Mouse (Mus musculus) gonadal fat pad, adult 2 months (tissue): ENCODE measurements around the gene Arhgap45. TPM values are rescaled to one million over a fixed set of nuclear protein-coding genes. Genes with fewer than 3 reads are reported as not detected.

Experiments used
- polyA plus RNA-seq: library from polyadenylated mRNA; depleted of rRNA; stranded (reverse); fragments of >200 nt; gene quantifications from 2 replicates; pipeline ENCODE4 v1.2.3, GENCODE M21; 2012; rRNA removed

Gene Arhgap45
- polyA plus RNA-seq, 1 experiment, result 20.1 TPM

Other genes starting within 250 kb of the Arhgap45 start
- 80.0 and 102 TPM in 2 replicates for gene Rnf126, start 249.7 kb upstream of the Arhgap45 start, polyA plus RNA-seq
- 41.0 and 43.3 TPM in 2 replicates for gene Fstl3, start 239.4 kb upstream of the Arhgap45 start, polyA plus RNA-seq
- 0.13 and 0.23 TPM in 2 replicates for gene Prss57, start 225.7 kb upstream of the Arhgap45 start, polyA plus RNA-seq
- 49.8 and 51.9 TPM in 2 replicates for gene Palm, start 223.1 kb upstream of the Arhgap45 start, polyA plus RNA-seq
- gene Misp, start 195.7 kb upstream of the Arhgap45 start, polyA plus RNA-seq, result 0.59 and 0.86 TPM in 2 replicates
- 207 and 326 TPM in 2 replicates for gene Ptbp1, start 162.2 kb upstream of the Arhgap45 start, polyA plus RNA-seq
- 6.6 and 7.0 TPM in 2 replicates for gene Prtn3, start 142.2 kb upstream of the Arhgap45 start, polyA plus RNA-seq
- 10.3 and 11.5 TPM in 2 replicates for gene Plppr3, start 142.0 kb upstream of the Arhgap45 start, polyA plus RNA-seq
- 0.56 and 0.74 TPM in 2 replicates for gene Elane, start 130.4 kb upstream of the Arhgap45 start, polyA plus RNA-seq
- 6,877 and 11,546 TPM in 2 replicates for gene Cfd, start 125.8 kb upstream of the Arhgap45 start, polyA plus RNA-seq
- gene Med16, start 107.7 kb upstream of the Arhgap45 start, polyA plus RNA-seq, result 66.8 and 67.5 TPM in 2 replicates
- gene Gm26602, start 105.8 kb upstream of the Arhgap45 start, polyA plus RNA-seq, result not detected in 2 replicates
- gene Kiss1r, start 99.7 kb upstream of the Arhgap45 start, polyA plus RNA-seq, result 7.9 and 8.3 TPM in 2 replicates
- gene R3hdm4, start 95.4 kb upstream of the Arhgap45 start, polyA plus RNA-seq, result 106 and 120 TPM in 2 replicates
- 3.2 and 3.7 TPM in 2 replicates for gene Arid3a, start 89.6 kb upstream of the Arhgap45 start, polyA plus RNA-seq
- gene Wdr18, start 56.5 kb upstream of the Arhgap45 start, polyA plus RNA-seq, result 33.0 and 42.6 TPM in 2 replicates
- gene Grin3b, start 45.9 kb upstream of the Arhgap45 start, polyA plus RNA-seq, result 0.36 and 0.46 TPM in 2 replicates
- gene Tmem259, start 32.3 kb upstream of the Arhgap45 start, polyA plus RNA-seq, result 201 and 219 TPM in 2 replicates
- 68.5 and 75.3 TPM in 2 replicates for gene Cnn2, start 28.1 kb upstream of the Arhgap45 start, polyA plus RNA-seq
- 5.5 and 8.5 TPM in 2 replicates for gene Abca7, start 20.2 kb upstream of the Arhgap45 start, polyA plus RNA-seq
- gene Polr2e, start 23.1 kb downstream of the Arhgap45 start, polyA plus RNA-seq, result 152 and 167 TPM in 2 replicates
- 721 and 1,178 TPM in 2 replicates for gene Gpx4, start 30.5 kb downstream of the Arhgap45 start, polyA plus RNA-seq
- gene Sbno2, start 88.9 kb downstream of the Arhgap45 start, polyA plus RNA-seq, result 32.3 and 38.6 TPM in 2 replicates
- 108 TPM in 2 replicates for gene Stk11, start 99.2 kb downstream of the Arhgap45 start, polyA plus RNA-seq
- 561 and 619 TPM in 2 replicates for gene Atp5d, start 122.0 kb downstream of the Arhgap45 start, polyA plus RNA-seq
- gene Cbarp, start 124.2 kb downstream of the Arhgap45 start, polyA plus RNA-seq, result 32.6 and 47.3 TPM in 2 replicates
- 35.1 and 46.4 TPM in 2 replicates for gene Midn, start 131.6 kb downstream of the Arhgap45 start, polyA plus RNA-seq
- 159 and 198 TPM in 2 replicates for gene Cirbp, start 149.3 kb downstream of the Arhgap45 start, polyA plus RNA-seq
- 9.3 and 13.7 TPM in 2 replicates for gene 1600002K03Rik, start 156.3 kb downstream of the Arhgap45 start, polyA plus RNA-seq
- 3.2 and 4.0 TPM in 2 replicates for gene Efna2, start 162.8 kb downstream of the Arhgap45 start, polyA plus RNA-seq
- gene Mum1, start 209.8 kb downstream of the Arhgap45 start, polyA plus RNA-seq, result 52.5 and 54.1 TPM in 2 replicates
- gene Ndufs7, start 232.5 kb downstream of the Arhgap45 start, polyA plus RNA-seq, result 335 and 336 TPM in 2 replicates
- 252 and 295 TPM in 2 replicates for gene Gamt, start 244.4 kb downstream of the Arhgap45 start, polyA plus RNA-seq
- 43.5 and 68.3 TPM in 2 replicates for gene Dazap1, start 244.8 kb downstream of the Arhgap45 start, polyA plus RNA-seq